Mouse (Mus musculus) testis, postnatal 14 days (tissue): ENCODE results near the gene Ptprg.

Experiments used
- DNase-seq: peaks from one replicate; pipeline ENCODE4 v3.0.0; 2021; ENCODE audit warnings: low spot score

Gene Ptprg

DNA sequence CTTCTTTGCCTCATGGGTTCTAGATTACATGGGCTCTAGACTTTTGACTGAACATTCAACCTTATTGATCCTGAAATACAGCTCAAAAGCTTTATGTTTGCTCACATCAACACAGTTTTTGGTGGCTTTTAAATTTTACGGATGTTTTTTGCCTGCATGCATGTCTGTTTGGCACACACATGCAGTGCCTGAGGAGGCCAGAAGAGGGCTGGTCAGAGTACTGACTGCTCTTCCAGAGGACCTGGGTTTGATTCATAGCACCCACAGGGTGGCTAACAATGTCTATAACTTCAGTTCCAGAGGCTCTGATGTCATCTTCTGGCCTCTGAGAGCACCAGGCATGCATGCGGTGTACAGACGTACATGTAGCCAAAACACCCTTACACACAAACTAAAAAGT is 12.0 kb downstream of the Ptprg start:
- no peak for DNase-seq

DNA sequence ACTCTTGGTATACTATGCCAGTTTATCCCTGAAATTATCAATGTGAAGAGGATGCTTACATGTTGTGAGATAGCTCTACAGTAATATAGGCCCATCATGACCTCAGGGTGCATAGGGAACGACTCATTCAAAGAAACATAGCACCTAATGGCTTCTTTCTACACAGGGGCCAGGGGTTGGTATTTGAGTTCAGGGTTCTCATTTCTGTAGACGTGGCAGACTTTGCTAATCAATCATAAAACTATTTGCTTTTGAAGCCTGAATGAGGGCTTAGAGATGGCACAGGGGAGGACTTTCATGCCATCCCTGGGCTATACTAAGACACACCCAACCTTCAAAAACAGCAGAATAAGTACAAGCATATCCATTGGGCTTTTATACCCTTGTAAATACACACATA is 16.4 kb downstream of the Ptprg start:
- DNase-seq = no peak

DNA sequence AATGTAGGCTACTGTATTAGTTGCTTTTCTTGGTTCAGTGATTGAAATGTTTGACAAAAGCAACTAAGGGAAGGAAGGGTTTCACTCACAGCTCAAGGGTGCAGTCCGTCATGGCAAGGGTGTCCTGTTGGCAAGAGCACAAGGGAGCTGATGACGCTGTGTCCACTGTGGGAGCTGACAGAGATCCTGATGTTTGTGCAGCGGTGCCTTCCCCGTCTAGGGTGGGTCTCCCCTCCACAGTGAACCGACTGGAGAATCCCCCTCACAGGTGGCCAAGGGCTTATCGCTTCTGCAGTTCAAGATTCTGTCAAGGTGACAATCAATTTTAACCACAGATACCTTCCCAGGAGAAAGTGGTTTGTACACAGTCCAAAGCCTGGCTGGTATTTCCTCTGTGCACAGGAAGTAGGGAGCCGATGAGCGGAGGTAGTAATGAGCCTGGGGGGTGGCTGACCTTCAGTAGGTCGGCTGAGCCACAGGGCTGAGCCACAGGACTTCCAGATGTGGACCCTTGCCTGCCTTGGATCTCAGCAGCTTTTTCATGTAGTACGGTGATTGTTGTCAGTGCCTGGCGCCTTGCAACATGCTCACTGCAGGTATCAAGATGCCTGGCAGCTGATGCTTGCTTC is 18.5 kb downstream of the Ptprg start:
- no peak for DNase-seq

DNA sequence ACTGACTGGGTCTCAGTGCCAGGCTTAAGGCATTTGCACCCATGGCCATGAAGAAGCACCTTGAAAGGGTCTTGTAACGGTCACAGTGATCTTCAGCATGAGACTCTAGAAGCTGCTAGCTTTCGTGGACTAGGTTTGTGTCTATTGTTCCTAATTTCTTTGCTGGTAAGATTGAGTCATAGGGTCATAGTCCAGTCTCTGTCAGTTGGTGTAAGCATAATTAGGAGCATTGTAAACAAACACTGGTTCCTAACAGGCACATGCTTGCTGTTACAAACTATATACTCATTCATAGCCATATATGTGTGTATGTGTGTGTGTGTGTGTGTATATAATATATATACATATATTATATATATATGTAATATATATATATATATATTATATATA is 19.1 kb downstream of the Ptprg start:
- no peak for DNase-seq

DNA sequence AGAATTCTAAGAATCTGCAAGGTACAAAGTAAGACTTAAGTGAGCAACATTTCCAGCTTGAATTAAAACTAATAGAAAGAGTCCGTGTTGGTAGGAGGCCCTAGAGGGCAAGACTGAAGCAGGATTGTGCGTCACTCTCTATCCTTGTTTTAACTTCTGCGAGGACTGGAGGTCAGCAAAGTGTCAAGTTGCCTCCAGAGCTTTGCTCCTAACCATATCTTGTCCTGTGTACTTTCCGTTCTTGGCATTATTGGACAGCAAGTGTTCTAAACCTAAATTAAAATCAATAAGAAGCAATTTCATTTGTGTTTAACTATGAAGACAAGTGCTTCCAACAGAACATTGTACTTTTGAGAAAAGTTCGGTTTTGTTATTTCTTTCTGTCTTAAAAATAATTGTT is 20.4 kb downstream of the Ptprg start:
- DNase-seq = no peak

DNA sequence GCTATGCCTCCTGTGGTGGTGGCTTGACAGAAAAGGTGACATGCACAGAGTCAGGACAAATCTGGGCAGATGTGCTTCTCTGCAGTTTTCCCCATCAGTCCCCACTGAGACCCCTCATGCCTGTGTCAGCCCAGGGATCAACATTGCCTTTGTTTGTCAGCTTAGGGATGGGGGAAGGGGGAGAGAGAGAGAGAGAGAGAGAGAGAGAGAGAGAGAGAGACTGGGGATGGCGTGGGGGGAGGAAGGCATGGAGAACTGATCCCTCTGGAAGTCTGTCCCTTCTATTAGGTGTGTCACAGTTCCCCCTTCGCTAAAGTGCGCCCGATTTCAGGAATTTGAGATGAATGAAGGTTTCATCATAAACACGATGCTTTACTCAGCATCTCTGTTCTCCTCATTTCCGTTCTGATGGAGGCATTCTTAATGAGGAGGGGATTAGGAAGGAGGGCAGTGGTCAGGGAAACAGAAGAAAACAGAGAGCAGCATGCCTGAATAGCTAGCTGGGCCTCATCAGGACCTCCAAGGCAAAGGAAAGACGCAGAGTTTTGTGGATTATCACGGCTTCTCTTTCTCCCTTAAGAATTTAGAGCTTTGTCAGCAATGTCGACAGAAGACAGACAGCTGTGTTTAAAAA is 24.1 kb downstream of the Ptprg start:
- no peak for DNase-seq

DNA sequence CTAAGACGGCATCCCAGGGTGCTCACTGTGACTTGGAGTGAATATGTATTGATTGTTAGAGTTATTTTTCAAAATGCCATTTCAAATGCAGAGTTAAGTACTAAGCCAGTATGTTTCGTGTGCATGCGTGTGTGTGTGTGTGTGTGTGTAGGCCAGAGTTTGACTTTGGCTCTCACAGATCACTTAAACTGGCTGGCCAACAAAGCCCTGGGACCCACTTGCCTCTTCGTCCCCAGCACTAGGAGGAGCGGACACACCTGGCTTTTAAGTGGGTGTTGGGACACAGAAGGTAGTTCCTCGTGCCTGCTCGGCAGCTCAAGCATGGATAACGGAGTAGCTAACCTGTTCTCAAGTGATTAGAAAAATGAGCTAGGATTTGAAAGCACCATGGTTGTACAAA is 24.6 kb downstream of the Ptprg start:
- no peak for DNase-seq

DNA sequence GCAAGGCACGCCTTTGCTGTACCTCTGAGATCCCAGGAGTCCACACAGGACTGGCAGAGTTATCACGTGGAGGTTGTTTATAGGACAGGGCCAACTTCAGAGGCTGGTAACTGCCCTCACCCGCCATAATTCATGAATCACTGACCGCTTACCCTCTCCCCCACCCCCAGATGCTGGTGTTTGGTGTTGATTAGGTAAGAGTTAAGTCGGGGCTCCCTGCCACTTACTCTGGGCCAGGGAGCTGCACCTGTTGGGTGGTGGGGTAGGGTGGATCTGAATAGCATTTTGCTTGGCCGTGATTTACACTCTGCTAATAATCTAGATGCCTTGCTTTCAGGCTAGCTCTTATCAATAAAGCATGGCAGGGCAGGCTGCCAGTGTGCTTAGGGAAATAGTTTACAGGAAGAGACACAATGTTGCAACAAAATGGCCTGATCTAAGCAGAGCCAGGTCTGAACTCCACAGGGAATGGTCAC is 25.2 kb downstream of the Ptprg start:
- peak; percentile 54 for DNase-seq

DNA sequence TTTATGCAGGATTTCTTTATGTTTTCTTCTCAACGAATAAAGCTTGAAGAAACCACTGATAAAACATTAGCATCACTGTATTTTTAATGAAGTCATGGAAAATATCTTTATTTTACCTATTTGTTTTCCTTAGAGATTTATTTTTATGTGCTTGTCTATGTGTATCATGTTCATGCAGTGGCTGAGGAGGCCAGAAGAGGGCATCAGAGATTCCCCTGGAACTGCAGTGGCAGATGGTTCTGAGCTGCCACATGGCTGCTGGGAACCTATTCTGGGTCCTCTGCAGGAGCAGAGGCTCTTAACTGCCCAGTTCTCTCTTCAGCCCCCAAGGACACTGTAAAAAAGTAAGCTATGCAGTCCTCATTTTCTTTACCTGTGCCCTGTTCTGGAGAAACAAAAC is 26.6 kb downstream of the Ptprg start:
- DNase-seq = no peak

DNA sequence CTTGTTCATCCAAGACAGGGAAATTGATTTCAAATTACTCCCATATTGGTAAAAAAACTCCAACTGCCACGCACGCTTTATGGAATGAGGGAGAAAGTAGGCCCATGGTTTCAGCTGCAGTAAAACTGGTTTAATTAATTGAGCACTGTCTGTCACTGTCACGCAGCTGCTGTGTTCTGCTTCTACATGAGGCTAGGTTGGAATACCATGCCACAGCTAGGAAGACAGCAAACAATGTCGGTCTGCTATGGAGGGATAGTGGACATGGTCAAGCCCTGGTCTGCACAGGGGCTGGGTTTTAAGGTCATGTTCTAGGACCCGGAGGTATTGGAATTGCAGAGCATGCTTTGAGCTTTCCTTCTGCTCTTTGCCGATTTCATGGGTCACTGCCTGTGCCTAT is 30.9 kb downstream of the Ptprg start:
- no peak for DNase-seq

DNA sequence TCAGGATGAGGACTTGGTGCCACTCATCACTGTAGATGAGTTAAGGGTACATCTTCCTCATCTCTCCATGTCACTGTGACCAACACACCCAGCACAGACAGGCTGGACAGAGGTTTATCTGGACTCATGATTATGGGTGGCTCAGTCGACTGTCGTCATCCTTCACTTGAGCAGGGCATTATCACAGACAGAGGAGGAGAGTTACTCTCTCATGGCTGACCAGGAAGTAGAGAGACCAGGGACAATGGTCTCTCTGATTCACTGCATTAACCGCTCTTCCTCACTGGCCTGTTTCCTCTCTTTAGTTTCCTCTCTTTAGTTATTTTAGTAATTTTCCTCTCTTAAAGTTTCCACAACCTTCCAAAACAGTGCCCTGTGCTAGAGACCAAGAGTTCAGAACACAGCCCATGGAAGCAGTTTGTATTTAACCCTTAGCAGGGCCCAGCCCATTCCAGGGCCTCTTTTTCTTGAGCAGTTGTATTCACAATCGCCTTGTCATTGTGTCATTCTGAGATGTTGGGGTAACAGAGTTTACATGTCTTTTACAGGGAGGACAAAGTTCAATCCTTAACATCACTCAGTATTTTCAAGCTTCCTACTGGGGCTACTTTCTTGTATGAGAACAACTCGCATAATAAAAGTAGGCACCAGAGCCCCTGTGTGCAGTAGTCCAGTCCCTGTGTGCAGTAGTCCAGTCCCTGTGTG is 31.7 kb downstream of the Ptprg start:
- no peak for DNase-seq

DNA sequence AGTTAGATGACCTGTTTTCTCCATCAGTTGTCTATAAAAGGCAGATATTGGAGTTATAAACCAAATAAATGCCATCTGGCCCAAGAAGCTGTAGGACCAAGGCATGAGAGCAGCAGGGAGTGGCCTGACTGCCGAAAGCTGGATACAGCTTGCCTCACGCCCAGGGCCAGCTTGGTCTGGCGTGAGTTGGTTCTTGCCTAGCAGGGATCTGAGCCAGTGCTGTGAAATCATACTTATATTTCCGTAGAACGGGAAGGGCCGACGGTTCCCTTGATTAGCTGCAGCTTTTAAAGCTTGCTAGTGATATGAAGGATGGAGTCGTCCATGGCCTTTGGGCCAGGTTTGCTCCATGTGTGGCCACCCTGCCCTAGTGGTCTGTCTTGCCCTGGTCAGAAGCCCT is 37.1 kb downstream of the Ptprg start:
- no peak for DNase-seq

DNA sequence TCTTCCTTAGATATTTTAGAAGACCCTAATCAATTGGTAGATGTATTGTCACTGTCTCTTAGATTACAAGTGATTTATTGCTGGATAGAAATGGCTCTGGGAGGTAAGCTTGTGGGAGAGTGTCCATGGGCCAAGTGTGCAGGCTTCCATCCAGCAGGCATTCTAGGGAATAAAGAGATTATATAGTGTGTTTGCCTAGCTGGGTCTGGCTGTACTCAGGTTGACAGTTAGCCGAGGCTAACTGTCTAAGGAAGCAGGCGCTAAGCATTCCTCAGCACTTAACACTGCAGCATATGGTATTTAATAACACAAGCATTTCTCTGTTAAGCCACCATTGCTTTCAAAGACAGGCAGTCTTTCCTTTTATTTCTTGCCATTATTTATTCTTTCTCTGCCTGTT is 39.3 kb downstream of the Ptprg start:
- DNase-seq = no peak

DNA sequence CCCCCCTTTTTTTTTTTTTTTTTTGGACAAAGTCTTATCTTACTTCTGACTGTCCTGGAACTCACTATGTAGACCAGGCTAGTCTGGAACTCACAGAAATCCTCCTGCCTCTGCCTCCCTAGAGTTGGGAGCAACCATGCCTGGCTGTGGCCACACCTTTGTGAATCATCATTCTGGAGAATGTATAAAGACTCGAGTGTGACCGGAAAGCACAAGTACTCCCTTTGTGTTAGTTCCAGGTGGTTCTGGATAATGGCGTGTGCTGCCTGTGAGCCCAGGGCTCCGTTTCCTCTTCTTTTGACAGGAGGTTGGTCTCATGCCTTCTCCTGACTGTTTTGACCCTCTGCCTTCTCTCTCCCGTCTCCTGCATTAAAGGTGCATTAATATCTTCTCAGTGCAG is 41.0 kb downstream of the Ptprg start:
- no peak for DNase-seq

DNA sequence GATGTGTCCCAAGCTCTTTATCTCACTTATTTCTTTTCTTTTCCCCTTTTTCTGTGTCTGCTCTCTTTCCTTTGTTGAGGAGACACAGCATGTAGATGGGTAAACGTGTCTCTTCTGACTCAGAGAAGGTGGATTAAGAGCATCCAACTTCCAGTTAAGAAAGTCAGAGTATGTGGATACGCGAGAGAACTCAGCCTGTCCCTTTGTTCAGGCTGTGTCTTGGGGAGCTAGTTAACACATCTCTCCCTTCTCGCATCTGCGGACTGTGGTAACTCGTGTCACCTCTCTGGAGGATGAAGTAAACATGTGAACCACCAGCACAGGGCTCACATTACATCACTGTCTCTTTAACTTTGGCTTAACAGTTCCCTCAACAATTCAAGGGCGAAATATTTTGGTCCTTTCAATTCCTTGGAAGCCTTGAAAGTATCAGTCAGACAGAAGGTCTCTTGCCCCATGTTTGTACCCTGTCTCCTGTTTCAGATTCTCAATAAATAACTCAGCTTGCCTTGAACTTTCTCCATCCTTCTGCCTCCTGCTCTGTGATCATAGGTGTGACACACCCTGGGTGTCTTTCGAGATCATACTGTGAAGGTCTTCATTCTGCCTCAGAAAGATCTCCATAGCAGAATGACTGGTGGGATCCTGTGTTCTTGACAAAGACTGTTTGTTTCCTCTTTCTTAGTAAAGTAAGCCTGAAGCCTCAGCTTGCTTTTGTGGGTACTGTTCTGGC is 51.0 kb downstream of the Ptprg start:
- DNase-seq = no peak

DNA sequence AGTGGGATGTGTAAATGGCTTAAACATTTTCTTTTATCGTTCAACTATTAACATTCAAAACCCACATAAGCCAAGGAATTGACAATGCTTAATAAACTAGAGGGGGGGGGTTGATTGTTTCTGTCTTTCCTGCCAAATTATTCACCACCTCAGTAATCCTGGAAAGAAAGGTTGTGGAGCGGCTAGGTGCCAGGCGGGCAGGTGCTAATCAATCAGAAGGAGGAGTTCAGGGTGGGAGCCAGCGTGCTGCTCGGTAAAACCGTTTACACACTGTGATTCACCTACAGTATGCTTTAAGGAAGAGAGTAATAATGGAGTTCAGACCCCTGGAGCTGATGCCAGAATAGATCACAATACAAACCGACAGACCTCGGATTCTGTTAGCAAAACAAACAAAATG is 55.0 kb downstream of the Ptprg start:
- no peak for DNase-seq

DNA sequence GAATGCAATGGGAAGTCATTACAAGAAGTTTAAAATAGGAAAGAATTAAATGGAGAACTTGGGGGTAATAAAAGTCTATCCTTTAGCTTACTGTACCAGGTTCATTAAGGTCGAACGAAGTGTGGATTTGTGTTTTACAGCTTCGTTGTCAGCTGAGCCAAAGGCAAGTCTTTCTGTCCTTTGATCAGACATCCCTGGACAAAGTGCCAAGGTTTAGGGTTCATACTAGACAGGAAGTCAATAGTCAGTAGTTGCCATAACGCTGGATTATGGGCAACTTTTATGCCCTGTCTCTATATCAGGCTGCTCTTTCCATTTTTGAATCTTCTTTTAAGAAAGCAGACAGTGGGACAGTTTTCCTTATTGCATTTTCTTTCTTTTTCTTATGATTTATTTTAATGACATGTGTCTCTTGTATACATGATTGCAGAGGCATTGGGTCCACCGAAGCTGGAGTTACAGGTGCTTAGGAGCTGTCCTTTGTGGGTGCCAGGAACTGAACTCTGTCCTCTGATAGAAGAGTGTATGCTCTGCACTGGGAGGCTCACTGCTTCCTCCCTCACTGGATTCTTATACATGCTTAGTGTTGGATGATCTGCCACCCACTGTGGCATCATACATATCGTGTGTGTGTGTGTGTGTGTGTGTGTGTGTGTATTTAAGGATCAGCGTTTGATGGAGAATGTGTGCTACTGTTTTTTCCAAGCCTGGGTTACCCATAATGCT is 56.7 kb downstream of the Ptprg start:
- no peak for DNase-seq

DNA sequence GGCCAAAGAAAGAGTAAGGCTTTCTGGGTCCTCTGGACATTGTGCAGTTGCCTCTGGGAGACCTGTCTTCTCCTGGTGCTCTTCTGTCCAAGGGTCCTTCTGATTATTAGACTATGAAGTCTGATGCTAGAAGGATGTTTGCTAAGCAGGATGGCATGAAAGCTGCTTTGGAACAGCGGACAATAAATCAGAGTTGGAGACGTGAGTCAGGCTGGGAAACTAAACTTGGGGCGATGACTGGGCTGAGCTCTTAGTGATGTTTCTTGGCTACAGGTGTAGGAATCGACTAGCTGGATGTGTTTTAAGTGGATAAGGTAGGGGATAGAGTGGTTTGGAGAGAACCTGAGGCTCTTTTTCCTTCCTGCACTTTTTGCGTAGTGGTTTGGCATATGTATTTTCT is 59.1 kb downstream of the Ptprg start:
- no peak for DNase-seq

DNA sequence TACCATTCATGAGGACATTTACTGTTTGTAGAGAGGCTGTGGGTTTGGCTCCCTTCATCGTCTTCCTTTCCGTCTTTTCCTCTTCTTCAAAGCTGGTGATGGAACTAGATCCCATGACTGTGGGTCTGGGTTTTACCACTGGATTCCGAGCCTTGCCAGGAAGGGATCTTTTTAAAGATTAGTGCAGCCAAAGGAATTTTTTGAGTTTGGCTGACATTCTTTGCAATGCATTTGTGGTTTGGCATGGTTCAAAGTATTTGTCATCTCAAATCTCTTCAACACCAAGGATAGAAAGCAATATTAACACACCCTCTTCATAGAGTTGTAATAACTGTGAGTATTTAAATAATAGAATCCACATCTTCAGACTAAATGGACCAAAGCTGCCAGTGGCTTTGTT is 59.8 kb downstream of the Ptprg start:
- DNase-seq = no peak

DNA sequence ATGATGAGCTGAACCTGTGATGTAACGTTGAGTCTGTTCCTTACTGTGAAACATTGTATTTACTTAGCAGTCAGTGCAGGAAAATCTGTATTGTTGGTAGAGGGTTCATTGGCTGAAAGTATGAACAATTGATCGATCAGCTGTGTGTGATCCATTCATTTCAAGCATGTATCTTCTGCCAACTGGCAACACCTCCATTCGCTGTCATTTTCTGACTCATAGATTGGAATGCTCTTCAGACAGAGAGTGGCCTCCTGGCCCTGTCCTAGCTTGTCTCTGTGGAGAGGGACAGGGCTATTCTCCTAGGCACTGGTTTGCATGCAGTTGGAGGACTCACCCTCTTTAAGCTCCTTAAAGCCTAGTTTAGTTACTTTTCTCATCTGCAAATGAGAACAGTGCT is 62.4 kb downstream of the Ptprg start:
- no peak for DNase-seq

DNA sequence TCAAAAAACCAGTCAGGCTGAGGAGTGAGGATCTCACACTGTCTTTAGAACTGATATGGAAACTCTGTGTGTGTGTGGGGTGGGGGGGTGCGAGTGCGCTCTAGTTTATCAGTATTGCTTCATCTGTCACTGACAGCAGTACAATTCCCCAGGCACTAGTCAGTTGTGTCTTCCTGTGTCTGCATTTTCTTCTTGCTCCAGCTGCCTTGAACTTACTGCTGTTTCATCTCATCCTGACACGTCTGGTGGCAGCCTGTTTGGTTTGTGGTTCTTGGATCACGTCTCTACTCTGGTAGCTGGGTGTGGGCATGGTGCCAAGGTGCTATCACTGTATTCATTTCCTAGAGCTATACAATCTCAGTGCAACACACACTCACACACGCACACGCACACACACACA is 64.0 kb downstream of the Ptprg start:
- DNase-seq = no peak

DNA sequence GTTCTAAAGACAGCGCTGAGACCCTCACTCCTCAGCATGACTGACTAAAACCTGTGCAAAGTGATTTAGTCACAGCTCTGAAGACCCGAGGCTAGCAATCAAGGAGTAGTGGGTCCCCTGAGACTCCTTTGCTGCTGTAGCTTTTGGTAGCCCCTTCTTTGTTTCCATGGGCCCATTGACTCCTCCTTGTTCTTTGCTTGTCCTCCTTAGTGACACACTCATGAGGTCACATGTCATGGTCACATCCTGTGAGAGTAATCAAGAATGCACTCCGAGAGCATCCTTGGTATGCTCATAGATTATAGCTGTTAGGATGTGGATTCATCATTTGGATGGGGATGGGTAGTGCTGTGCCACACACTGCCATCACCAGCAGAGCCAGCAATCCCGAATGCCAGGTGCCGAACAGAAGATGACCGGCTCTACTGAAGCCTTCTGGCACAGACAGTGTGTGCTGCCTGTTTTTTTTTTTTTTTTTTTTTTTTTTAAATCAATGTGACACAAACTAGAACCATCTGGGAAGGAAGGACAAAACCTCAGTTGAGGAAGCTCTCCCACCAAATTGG is 64.9 kb downstream of the Ptprg start:
- no peak for DNase-seq
